Mouse (Mus musculus) cerebellum, adult 2 months (tissue): ENCODE data around the gene 4930519P11Rik. TPM values are rescaled to one million over a fixed set of nuclear protein-coding genes. Genes with fewer than 3 reads are reported as not detected.

Experiments used
- DNase-seq, 2 experiments: peaks; one replicate each; pipeline ENCODE4 v3.0.0; 2021
- H3K27ac ChIP-seq: fragments of 200-500 bp; 2 replicates; pipeline ENCODE4 v1.5.1; 2012; ENCODE audit warnings: low read length, control low read depth, inconsistent platforms; ENCODE audit not compliant: insufficient read depth
- H3K27me3 ChIP-seq: fragments of 200-500 bp; 2 replicates; pipeline ENCODE4 v1.6.1; 2012; ENCODE audit warnings: inconsistent platforms, mild to moderate bottlenecking, low read length, moderate library complexity; ENCODE audit not compliant: control insufficient read depth, insufficient read depth
- H3K4me1 ChIP-seq: fragments of 200-500 bp; 2 replicates; pipeline ENCODE4 v1.6.1; 2011; ENCODE audit warnings: low read length; ENCODE audit not compliant: control insufficient read depth, insufficient read depth
- H3K4me3 ChIP-seq: fragments of 200-500 bp; replicated peaks from 2 replicates; pipeline ENCODE3; 2011; ENCODE audit warnings: mild to moderate bottlenecking, low read depth, low read length, control low read depth; ENCODE audit not compliant: insufficient read depth
- CTCF ChIP-seq: fragments of 200-500 bp; IDR thresholded peaks from 2 replicates; pipeline ENCODE4 v1.5.1; 2011; ENCODE audit warnings: low read depth, mild to moderate bottlenecking, control low read depth, low read length, moderate library complexity, borderline replicate concordance; ENCODE audit not compliant: insufficient read depth
- POLR2A ChIP-seq: fragments of 200-500 bp; IDR thresholded peaks from 2 replicates; pipeline ENCODE4 v1.6.1; 2011; ENCODE audit warnings: low read length, control low read depth, borderline replicate concordance; ENCODE audit not compliant: insufficient read depth
- WGBS: fragments of 180-500 bp; shearing (Covaris S2); methylation state at CpG from one replicate; pipeline ENCODE4 v1.1.7; 2018; 5-methylcytosine and 5-hydroxymethylcytosine counted together
- polyA plus RNA-seq: library from polyadenylated mRNA; depleted of rRNA; stranded (reverse); fragments of >200 nt; gene quantifications from 2 replicates; pipeline ENCODE4 v1.2.3, GENCODE M21; 2012; rRNA removed

The 4930519P11Rik gene
- polyA plus RNA-seq, 1 experiment = not detected

DNA sequence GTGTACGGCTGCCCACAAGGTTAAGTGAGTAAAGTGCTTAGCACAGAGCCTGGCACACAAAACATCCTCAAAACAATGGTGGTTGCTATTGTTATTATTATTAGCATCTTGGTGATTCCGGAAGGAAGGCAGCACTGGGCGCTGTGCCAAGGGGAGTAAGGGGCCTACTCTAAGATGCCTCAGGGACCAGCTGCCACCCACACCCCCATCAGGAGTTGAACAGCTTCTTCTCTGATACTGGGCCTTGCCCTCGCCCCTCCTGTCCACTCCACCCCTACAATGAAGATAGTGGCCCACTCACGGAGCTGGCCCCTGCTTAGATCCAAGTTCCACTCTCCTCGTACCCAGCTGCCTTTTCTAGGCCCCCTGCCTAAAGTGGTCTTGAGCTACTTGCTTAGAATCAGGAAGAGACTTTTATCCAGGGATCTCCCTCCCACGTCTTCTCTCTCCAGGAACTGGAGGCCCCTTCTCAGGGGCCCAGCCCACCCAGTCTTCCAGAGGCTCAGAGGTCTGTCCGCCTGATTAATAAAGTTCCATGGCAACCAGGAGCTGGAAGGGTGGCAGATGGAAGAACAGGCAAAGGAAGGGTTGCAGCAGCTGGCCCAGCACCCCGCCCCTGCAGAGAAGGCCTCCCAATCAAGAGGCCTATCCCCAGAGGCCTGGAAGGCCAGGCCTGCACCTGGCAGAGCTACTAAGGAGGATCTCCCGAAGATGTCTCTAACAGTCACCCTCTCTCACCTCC lies 44.7 kb downstream of the 4930519P11Rik start:
- DNase-seq = no peak
- Histone ChIP-seq H3K27ac (no peak overlapping the region), H3K27me3 (no peaks in the 10 kb centered on the region), H3K4me3 (no peak overlapping the region), H3K4me1 (peaks cover 24% of the 10 kb centered on the region)
- 55% methylated on average over 10 of the region's 10 CpGs for WGBS
- no peak for TF ChIP-seq CTCF
- TF ChIP-seq POLR2A = no peak

DNA sequence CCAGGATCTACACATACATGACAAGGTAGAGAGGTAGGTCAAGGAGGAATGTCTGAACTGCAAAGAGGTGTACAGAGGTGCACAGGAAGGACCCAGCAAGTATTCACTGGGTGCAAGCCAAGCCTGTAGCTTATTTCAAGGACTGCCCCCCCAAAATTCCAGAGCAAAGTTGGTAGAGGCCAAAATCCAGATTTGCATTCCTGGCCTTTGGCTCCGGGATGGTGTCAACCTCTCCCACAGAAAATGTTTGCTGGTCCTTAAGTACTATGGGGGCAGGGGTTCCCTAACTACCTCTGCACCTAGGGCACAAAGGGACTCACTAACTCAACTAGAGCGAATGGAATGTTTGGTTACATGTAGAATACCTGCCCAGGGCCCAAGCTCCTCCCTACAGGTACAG lies 45.5 kb downstream of the 4930519P11Rik start:
- no peak overlapping the region for H3K4me3 ChIP-seq
- peaks cover 32% of the 10 kb centered on the region for H3K4me1 ChIP-seq
- H3K27ac ChIP-seq = no peak overlapping the region
- WGBS = 85% methylated on average over 2 of the region's 2 CpGs
- DNase-seq = no peak
- no peak for TF ChIP-seq CTCF
- TF ChIP-seq POLR2A = no peak
- H3K27me3 ChIP-seq = no peaks in the 10 kb centered on the region

GRCm38 (mm10) chr2:154566641-154567040 lies 46.6 kb downstream of the 4930519P11Rik start:
- Histone ChIP-seq H3K4me3 (no peak overlapping the region), H3K27ac (no peak overlapping the region), H3K4me1 (peaks cover 33% of the 10 kb centered on the region), H3K27me3 (no peaks in the 10 kb centered on the region)
- 75% methylated on average over 8 of the region's 8 CpGs for WGBS
- no peak for DNase-seq
- no peak for TF ChIP-seq CTCF
- TF ChIP-seq POLR2A = no peak

DNA sequence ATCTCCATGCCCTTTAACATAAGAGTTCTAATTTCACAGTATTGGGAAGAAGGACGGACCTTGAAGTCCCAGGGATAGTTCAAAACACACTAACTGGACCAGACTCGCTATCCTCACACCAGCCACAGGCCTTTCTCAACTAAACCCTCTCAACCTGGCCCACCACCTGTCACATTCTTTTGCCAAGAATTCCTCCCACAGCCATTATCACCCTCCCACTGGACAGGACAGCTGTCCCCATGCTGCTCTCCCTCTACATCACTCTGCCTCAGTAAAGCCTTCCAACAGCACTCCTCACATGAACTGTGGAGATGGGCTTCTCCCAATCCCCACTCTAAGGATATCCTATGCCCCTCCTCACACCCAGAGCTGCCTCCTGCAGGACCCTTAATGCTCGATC lies 47.7 kb downstream of the 4930519P11Rik start:
- peaks cover 36% of the 10 kb centered on the region for H3K4me1 ChIP-seq
- 14% methylated on average over 3 of the region's 3 CpGs for WGBS
- no peak overlapping the region for H3K4me3 ChIP-seq
- TF ChIP-seq CTCF (no peak), POLR2A (no peak)
- no peaks in the 10 kb centered on the region for H3K27me3 ChIP-seq
- DNase-seq = peak; percentile 87 to 92
- H3K27ac ChIP-seq = peak overlapping the region; percentile 59

DNA sequence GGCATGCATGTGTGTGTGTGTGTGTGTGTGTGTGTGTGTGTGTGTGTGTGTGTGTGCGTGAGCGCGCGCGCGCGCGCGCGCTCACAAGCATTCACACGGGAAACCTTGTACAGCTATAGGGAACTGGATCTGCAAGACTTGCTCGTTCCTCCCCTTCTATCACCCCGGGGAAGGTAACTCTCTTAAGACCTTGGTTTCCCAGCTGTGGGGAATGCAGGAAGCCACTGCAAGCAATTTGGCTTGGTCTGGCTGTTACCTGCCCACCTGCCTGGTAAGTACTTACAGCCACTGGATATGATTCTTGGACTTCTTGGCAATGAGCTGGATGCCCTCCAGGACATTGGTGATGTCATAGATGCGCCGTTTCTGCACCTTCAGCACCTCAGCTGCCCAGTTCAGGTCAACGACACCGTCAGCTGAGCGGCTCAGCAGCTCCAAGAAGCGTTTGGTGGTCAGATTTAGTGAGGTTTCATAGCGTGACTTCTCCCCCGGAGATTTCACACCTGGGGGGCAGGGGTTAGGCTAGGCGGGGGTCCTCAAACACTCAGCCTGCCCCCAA lies 49.5 kb downstream of the 4930519P11Rik start:
- Histone ChIP-seq H3K4me3 (no peak overlapping the region), H3K27ac (no peak overlapping the region), H3K27me3 (no peaks in the 10 kb centered on the region), H3K4me1 (peaks cover 45% of the 10 kb centered on the region)
- no peak for TF ChIP-seq POLR2A
- TF ChIP-seq CTCF = no peak
- 91% methylated on average over 22 of the region's 22 CpGs for WGBS
- no peak for DNase-seq

Other genes with a start within 250 kb of the 4930519P11Rik start
- 19.2 and 21.7 TPM in 2 replicates for gene Cdk5rap1, start 240.4 kb downstream of the 4930519P11Rik start, polyA plus RNA-seq
- gene Snta1, start 205.3 kb downstream of the 4930519P11Rik start, polyA plus RNA-seq = 33.7 and 35.7 TPM in 2 replicates
- gene Cbfa2t2, start 177.0 kb downstream of the 4930519P11Rik start, polyA plus RNA-seq = 29.5 and 31.5 TPM in 2 replicates
- 1.1 and 1.4 TPM in 2 replicates for gene 1700003F12Rik, start 66.4 kb downstream of the 4930519P11Rik start, polyA plus RNA-seq
- gene Actl10, start 61.7 kb downstream of the 4930519P11Rik start, polyA plus RNA-seq = 0.07 and 0.10 TPM in 2 replicates
- 64.1 and 77.2 TPM in 2 replicates for gene Necab3, start 54.5 kb downstream of the 4930519P11Rik start, polyA plus RNA-seq
- gene E2f1, start 43.5 kb downstream of the 4930519P11Rik start, polyA plus RNA-seq = 4.1 and 5.0 TPM in 2 replicates
- 14.8 and 14.9 TPM in 2 replicates for gene Pxmp4, start 9.7 kb downstream of the 4930519P11Rik start, polyA plus RNA-seq
- gene Zfp341, start 140 bp downstream of the 4930519P11Rik start, polyA plus RNA-seq = 11.5 and 13.3 TPM in 2 replicates
- gene Chmp4b, start 38.3 kb upstream of the 4930519P11Rik start, polyA plus RNA-seq = 307 and 356 TPM in 2 replicates
- not detected in 2 replicates for gene Gm14214, start 156.6 kb upstream of the 4930519P11Rik start, polyA plus RNA-seq
- gene Raly, start 177.7 kb upstream of the 4930519P11Rik start, polyA plus RNA-seq = 198 and 208 TPM in 2 replicates
- 0.28 TPM in 1 of 2 replicates, not detected in the other for gene a, start 178.0 kb upstream of the 4930519P11Rik start, polyA plus RNA-seq